Mouse (Mus musculus): ENCODE measurements around the gene Slc6a19.

Slc6a19 gene

GRCm38 (mm10) chr13:73654976-73655375 is 49.7 kb downstream of the Slc6a19 start:
- no peak for DNase-seq

- DNase-seq, result no peak
These were observed 51.4 kb downstream of the Slc6a19 start for GRCm38 (mm10) chr13:73653266-73653665.

- peak; percentile 83 for DNase-seq
These were observed 58.1 kb downstream of the Slc6a19 start for GRCm38 (mm10) chr13:73646397-73647087.

- DNase-seq, result no peak
These were observed 63.4 kb downstream of the Slc6a19 start for GRCm38 (mm10) chr13:73641296-73641695.

GRCm38 (mm10) chr13:73637826-73638225 is 66.8 kb downstream of the Slc6a19 start:
- DNase-seq, result no peak

- no peak for DNase-seq
These were observed 72.8 kb downstream of the Slc6a19 start for GRCm38 (mm10) chr13:73631837-73632236.

All from kidney, postnatal 14 days (tissue).